Mouse (Mus musculus): ENCODE measurements at regions not wholly inside any gene's neighbourhood (a gene's known extent, or its start where the extent isn't known, plus 50 kb on each side); places are given as distances from the start of the nearest gene placed in this dataset.
A peak's percentile ranks its signal among the peaks of the same experiment; 100 is the strongest.

DNA sequence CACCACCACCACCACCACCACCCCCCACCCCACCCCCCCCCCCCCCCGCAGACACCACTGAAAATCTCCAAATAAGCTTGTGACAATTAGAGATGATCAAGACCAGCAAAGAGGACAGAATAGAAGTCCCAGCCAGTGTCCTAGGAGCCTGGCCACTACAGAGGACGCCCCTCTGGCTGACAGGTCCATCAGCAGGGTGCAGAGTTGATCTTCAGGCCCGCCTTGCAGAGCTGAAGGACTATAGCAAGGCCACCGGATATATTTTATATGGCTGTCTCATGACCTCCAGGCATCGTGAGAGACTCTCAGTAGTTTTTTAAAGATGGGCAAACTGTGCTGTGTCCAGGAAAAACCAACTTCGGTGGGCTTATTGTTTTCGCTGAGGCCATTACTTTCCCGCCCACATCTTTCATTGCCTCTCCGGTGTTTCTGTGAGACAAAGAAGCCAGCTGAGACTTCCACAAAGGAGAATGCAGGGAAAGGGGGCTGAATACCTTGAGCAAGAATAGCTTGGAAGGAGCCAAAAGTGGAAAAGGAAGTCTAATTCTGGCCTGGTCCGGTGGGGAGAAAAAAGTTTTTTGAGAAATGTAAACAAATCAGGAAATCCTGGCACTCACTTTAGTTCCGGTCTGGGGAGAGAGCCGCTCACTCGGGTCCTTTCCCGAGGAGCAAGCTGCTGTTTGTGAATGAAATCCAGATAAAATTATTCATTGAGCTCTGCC lies 69.7 kb upstream of the Prep start:
- Histone ChIP-seq H3K9ac (ENCODE audit: low read depth, low read length) (0 out of 2 replicates have a peak overlapping the region, but pooled peaks have one; percentile 1), H3K4me3 (ENCODE audit: low read depth, low read length) (peak overlapping the region; percentile 16; the same call in 1 of the 2 replicates), H3K27ac (ENCODE audit: low read length) (no peak overlapping the region), H3K4me2 (ENCODE audit: low read length) (peak overlapping the region; percentile 43), H3K27me3 (ENCODE audit: control insufficient read depth, insufficient read depth, low read depth, low read length) (no peaks in the 10 kb centered on the region), H3K36me3 (ENCODE audit: control insufficient read depth, insufficient read depth, low read length) (no peaks in the 10 kb centered on the region), H3K4me1 (ENCODE audit: control insufficient read depth, insufficient read depth, low read length) (peaks cover 19% of the 10 kb centered on the region), H3K9me3 (replicated peaks; ENCODE audit: control insufficient read depth, low read length, poor library complexity, severe bottlenecking) (no peaks in the 10 kb centered on the region)
- peak; percentile 40 for ATAC-seq
- WGBS: 3% methylated on average over 13 of the region's 14 CpGs

DNA sequence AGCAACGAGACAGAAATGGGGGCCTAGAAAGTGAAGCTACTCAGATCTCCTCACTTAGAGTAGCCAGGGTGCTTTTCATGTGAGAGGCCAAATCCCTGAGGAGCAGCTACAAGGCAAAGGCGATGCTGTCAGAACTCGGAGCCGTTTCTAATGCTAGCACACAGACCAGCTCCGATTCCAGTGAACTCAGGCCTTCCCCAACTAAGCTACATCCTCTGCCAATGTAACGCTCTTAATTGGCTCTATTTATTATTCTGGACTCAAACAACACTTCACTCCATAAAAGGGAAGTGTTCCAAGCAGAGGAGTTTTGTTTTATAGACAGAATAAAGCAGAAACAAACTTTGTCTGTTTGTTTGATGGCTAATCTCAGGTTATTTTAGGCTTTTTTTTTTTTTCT lies 71.2 kb upstream of the Prep start:
- WGBS: 52% methylated on average over 6 of the region's 6 CpGs
- no peak overlapping the region for H3K4me2 ChIP-seq (ENCODE audit: low read length)
- H3K4me3 ChIP-seq (ENCODE audit: low read depth, low read length): no peak overlapping the region
- ATAC-seq: no peak
- no peak overlapping the region for H3K27ac ChIP-seq (ENCODE audit: low read length)
- no peak overlapping the region for H3K9ac ChIP-seq (ENCODE audit: low read depth, low read length)
- H3K4me1 ChIP-seq (ENCODE audit: control insufficient read depth, insufficient read depth, low read length): peaks cover 19% of the 10 kb centered on the region
- no peaks in the 10 kb centered on the region for H3K9me3 ChIP-seq (replicated peaks; ENCODE audit: control insufficient read depth, low read length, poor library complexity, severe bottlenecking)
- no peaks in the 10 kb centered on the region for H3K27me3 ChIP-seq (ENCODE audit: control insufficient read depth, insufficient read depth, low read depth, low read length)
- H3K36me3 ChIP-seq (ENCODE audit: control insufficient read depth, insufficient read depth, low read length): no peaks in the 10 kb centered on the region

DNA sequence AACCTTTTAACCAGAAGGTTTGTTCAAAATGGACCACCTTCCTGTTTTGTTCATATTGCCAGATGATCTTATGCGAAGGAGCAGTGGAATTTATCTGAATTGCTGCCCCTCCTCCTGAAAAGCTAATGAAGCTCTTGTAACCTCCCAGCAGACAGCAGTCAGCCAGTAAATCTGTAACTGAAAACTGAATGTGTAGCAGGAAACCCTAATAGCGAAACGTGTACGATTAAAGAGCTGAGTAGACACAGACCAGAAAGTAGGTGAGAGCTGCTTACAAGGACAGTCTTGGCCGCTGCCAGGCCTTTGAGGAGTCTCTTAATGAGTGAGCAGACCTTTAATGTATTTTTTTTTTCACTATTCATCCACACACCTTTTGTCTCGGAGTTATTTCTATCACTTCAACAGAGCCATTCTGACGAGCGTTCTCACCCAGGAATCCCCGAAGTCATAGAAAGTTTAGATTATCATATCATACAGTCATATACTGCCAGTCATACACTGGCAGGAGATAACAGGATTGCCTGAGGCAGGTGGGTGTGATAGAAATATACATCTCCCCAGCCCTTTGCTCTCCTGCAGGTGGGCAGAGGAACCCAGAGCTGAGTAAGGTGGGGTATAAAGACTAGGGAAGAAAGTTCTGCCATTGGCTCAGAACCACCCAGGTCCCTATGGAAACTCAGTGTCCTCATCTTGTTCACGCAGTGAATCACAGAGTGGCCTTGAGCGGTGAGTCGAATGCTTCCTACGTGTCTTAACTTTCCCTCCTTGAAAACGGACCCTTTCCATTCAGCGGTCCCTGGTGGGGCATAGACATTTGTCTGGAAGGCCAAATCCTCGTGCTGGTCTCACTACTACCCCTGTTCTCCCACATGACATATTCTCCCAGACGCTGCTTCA lies 72.4 kb upstream of the Prep start:
- no peak overlapping the region for H3K4me2 ChIP-seq (ENCODE audit: low read length)
- no peak for ATAC-seq
- 61% methylated on average over 17 of the region's 17 CpGs for WGBS

DNA sequence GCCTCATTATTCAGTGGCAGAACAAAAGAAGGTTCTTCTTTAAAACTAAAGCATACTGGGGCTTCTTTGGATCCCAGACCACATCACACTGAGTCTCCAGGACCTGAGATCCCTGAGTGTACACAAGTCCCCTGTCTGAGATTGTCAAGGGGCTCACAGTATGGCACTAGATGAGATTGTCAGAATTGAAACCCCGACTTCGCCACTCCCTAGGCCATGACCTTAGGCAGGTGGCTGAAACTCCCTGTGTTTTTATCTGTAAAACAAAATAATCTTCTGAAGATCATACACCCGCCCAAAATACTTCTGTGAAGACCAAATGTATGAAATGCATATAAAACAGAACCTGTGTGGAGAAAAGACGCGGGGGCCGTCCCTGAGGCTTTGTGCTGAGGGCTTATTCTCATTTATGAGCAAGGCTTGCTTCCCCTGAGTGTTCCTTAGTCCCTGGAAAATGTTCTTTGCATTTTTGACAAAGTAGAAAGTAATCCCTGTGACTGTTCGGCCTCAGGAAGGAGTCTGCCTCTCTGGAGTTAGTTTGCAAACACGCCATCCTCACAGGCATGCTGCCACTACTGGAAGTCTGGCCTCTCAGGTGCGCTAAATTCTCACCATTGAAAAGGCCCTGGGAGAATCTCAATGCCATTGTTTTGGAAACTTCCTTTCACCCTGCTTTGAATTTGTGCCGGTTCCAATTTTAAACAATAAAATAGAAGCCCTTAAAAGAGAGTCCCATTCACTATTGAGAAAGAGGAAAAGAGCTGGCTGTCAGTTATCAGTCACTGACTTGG lies 73.3 kb upstream of the Prep start:
- Histone ChIP-seq H3K4me2 (ENCODE audit: low read length) (no peak overlapping the region), H3K36me3 (ENCODE audit: control insufficient read depth, insufficient read depth, low read length) (no peaks in the 10 kb centered on the region), H3K4me1 (ENCODE audit: control insufficient read depth, insufficient read depth, low read length) (peaks cover 15% of the 10 kb centered on the region), H3K4me3 (ENCODE audit: low read depth, low read length) (no peak overlapping the region), H3K27ac (ENCODE audit: low read length) (no peak overlapping the region), H3K9me3 (replicated peaks; ENCODE audit: control insufficient read depth, low read length, poor library complexity, severe bottlenecking) (no peaks in the 10 kb centered on the region), H3K27me3 (ENCODE audit: control insufficient read depth, insufficient read depth, low read depth, low read length) (no peaks in the 10 kb centered on the region), H3K9ac (ENCODE audit: low read depth, low read length) (no peak overlapping the region)
- WGBS: 27% methylated on average over 10 of the region's 10 CpGs
- ATAC-seq: no peak

More for the DNA sequence above, 72.4 kb upstream of the Prep start:
- Histone ChIP-seq H3K27me3 (ENCODE audit: control insufficient read depth, insufficient read depth, low read depth, low read length) (no peaks in the 10 kb centered on the region), H3K4me1 (ENCODE audit: control insufficient read depth, insufficient read depth, low read length) (peaks cover 15% of the 10 kb centered on the region), H3K9me3 (replicated peaks; ENCODE audit: control insufficient read depth, low read length, poor library complexity, severe bottlenecking) (no peaks in the 10 kb centered on the region), H3K9ac (ENCODE audit: low read depth, low read length) (no peak overlapping the region), H3K27ac (ENCODE audit: low read length) (no peak overlapping the region), H3K4me3 (ENCODE audit: low read depth, low read length) (no peak overlapping the region), H3K36me3 (ENCODE audit: control insufficient read depth, insufficient read depth, low read length) (no peaks in the 10 kb centered on the region)

DNA sequence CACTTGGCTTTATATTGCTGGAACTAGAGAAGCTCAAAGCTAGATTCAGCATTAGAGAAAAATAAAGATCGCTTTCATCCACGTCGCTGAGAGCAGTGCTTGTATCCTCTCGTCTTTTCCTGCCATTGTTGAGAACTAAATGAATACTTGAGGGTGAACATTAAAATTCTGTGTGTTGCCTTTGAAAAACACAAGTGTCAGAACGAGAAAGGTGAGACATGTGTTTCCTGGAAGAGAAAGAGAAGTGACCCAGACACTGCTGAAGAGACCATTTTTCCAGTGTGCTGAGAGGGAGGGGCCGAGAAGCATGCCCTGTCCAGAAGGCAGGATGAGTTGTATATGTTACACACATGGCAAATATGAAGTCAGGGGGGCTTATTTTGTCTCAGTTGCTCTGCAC lies 77.5 kb upstream of the Prep start:
- no peak for ATAC-seq

DNA sequence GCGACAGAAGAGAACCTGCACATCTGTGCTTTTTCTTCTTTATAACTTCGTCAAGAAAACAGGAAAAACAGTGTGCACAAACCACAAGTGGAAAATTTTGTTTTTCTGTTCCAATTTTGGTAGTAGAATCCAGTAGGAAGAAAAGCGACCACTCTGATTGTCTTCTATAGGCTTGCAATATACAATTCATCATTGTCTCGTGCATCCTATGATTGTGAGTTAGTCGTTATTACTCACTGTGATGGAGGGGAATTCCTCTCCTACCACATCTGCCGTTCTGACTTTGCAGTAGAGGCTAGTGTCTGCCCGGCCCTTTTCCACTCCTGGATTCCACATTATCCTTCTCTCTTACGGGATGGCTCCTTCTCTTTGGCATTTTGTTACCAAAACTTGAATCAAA lies 78.2 kb upstream of the Prep start:
- Histone ChIP-seq H3K9ac (ENCODE audit: low read depth, low read length) (no peak overlapping the region), H3K27me3 (ENCODE audit: control insufficient read depth, insufficient read depth, low read depth, low read length) (no peaks in the 10 kb centered on the region), H3K4me3 (ENCODE audit: low read depth, low read length) (no peak overlapping the region), H3K9me3 (replicated peaks; ENCODE audit: control insufficient read depth, low read length, poor library complexity, severe bottlenecking) (no peaks in the 10 kb centered on the region), H3K4me1 (ENCODE audit: control insufficient read depth, insufficient read depth, low read length) (peaks cover 2% of the 10 kb centered on the region; the same call in 1 of the 2 replicates), H3K4me2 (ENCODE audit: low read length) (no peak overlapping the region), H3K27ac (ENCODE audit: low read length) (no peak overlapping the region), H3K36me3 (ENCODE audit: control insufficient read depth, insufficient read depth, low read length) (no peaks in the 10 kb centered on the region)
- no peak for ATAC-seq
- 79% methylated on average over 8 of the region's 8 CpGs for WGBS

More for the DNA sequence above, 77.5 kb upstream of the Prep start:
- H3K4me1 ChIP-seq (ENCODE audit: control insufficient read depth, insufficient read depth, low read length): peaks cover 6% of the 10 kb centered on the region; the same call in 1 of the 2 replicates
- H3K9ac ChIP-seq (ENCODE audit: low read depth, low read length): no peak overlapping the region
- H3K36me3 ChIP-seq (ENCODE audit: control insufficient read depth, insufficient read depth, low read length): no peaks in the 10 kb centered on the region
- 65% methylated on average over 6 of the region's 6 CpGs for WGBS
- H3K4me3 ChIP-seq (ENCODE audit: low read depth, low read length): no peak overlapping the region
- H3K9me3 ChIP-seq (replicated peaks; ENCODE audit: control insufficient read depth, low read length, poor library complexity, severe bottlenecking): no peaks in the 10 kb centered on the region
- no peak overlapping the region for H3K4me2 ChIP-seq (ENCODE audit: low read length)
- H3K27me3 ChIP-seq (ENCODE audit: control insufficient read depth, insufficient read depth, low read depth, low read length): no peaks in the 10 kb centered on the region
- H3K27ac ChIP-seq (ENCODE audit: low read length): no peak overlapping the region

DNA sequence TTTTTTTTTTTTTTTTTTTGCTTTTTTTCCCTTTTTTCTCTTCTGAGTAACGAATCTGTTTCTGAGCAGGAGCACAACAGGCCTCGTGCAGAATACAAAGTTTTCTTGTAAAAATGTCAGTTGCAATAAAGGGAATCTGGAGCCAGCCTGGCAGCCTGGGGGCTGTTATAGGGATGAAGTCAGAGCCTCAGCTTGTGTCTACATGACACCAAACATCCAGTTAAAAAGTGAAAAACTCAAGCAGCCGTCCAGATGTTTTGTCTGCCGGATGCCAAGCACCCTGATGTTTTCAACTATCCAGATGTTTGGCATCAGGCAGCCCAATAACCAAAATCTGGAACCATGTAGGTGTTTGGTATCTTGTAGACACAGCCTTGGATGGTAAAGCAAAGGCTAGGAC lies 79.4 kb upstream of the Prep start:
- WGBS: 68% methylated on average over 4 of the region's 4 CpGs
- Histone ChIP-seq H3K4me3 (ENCODE audit: low read depth, low read length) (no peak overlapping the region), H3K36me3 (ENCODE audit: control insufficient read depth, insufficient read depth, low read length) (no peaks in the 10 kb centered on the region), H3K4me1 (ENCODE audit: control insufficient read depth, insufficient read depth, low read length) (no peaks in the 10 kb centered on the region), H3K4me2 (ENCODE audit: low read length) (no peak overlapping the region), H3K27me3 (ENCODE audit: control insufficient read depth, insufficient read depth, low read depth, low read length) (no peaks in the 10 kb centered on the region), H3K9me3 (replicated peaks; ENCODE audit: control insufficient read depth, low read length, poor library complexity, severe bottlenecking) (no peaks in the 10 kb centered on the region), H3K27ac (ENCODE audit: low read length) (no peak overlapping the region), H3K9ac (ENCODE audit: low read depth, low read length) (no peak overlapping the region)
- ATAC-seq: no peak

DNA sequence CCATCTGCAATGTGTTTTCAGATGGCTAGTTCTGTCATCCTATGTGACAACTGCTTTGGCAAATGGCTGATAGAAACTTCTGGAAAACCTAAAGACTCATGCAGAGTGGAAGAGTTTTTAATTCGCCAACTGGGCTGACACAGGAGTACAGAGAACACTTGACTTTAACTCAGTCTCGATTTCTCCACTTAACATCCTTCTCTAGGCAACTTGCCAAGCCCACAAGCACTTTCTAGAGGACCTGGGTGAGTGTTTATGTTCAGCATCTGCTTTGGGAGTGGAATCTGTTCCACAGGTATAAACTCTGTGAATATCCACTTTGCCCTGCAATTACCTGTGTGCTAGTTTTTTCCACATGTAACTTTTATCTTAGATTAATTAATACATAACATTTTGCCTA lies 85.1 kb upstream of the Prep start:
- H3K9ac ChIP-seq (ENCODE audit: low read depth, low read length): no peak overlapping the region
- no peaks in the 10 kb centered on the region for H3K27me3 ChIP-seq (ENCODE audit: control insufficient read depth, insufficient read depth, low read depth, low read length)
- 72% methylated on average over 2 of the region's 2 CpGs for WGBS
- H3K9me3 ChIP-seq (replicated peaks; ENCODE audit: control insufficient read depth, low read length, poor library complexity, severe bottlenecking): peaks cover 5% of the 10 kb centered on the region; the same call in 1 of the 2 replicates
- no peak overlapping the region for H3K4me2 ChIP-seq (ENCODE audit: low read length)
- no peak overlapping the region for H3K4me3 ChIP-seq (ENCODE audit: low read depth, low read length)
- no peaks in the 10 kb centered on the region for H3K4me1 ChIP-seq (ENCODE audit: control insufficient read depth, insufficient read depth, low read length)
- ATAC-seq: no peak
- H3K27ac ChIP-seq (ENCODE audit: low read length): no peak overlapping the region
- no peaks in the 10 kb centered on the region for H3K36me3 ChIP-seq (ENCODE audit: control insufficient read depth, insufficient read depth, low read length)

Data from midbrain, embryonic 16.5 days (tissue).